Mouse (Mus musculus): ENCODE results near the gene Gatm. TPM values are rescaled to one million over a fixed set of nuclear protein-coding genes. Genes with fewer than 3 reads are reported as not detected.
A peak's percentile ranks its signal among the peaks of the same experiment; 100 is the strongest.

Gene Gatm
- total RNA-seq, 2 experiments from 2014 or later = 4.9 to 5.5 TPM

Small RNA genes within 50 kb of the gene (microRNA-seq; reads per million reads assigned to microRNA genes)
- gene Mir147 = 9.2 reads per million, percentile 23 among the genes with 10 or more reads in this experiment

Other genes starting within 250 kb of the Gatm start
- 1 to 10 TPM; 9.3 to 9.4 TPM for gene Shf, start 242.1 kb downstream of the Gatm start, total RNA-seq (2021)
- gene Slc28a2, start 184.8 kb downstream of the Gatm start, total RNA-seq (2021) = 1 to 10 TPM; 3.0 to 3.5 TPM
- gene Gm14085, start 126.4 kb downstream of the Gatm start, total RNA-seq (2021) = under 1 TPM in 1 of 2 experiments, not detected in 1; 0.10 TPM
- 1 to 10 TPM in 1 of 2 experiments, under 1 TPM in 1; 0.72 to 1.8 TPM for gene AA467197, start 25.7 kb upstream of the Gatm start, total RNA-seq (2021)
- 10 to 100 TPM; 29.4 to 37.7 TPM for gene Slc30a4, start 91.4 kb upstream of the Gatm start, total RNA-seq (2021)
- 10 to 100 TPM; 24.5 to 29.8 TPM for gene Bloc1s6, start 127.2 kb upstream of the Gatm start, total RNA-seq (2021)
- 10 to 100 TPM; 57.2 to 63.0 TPM for gene Sqor, start 153.9 kb upstream of the Gatm start, total RNA-seq (2021)